Mouse (Mus musculus) midbrain, embryonic 14.5 days (tissue): ENCODE data around the gene Chadl. TPM values are rescaled to one million over a fixed set of nuclear protein-coding genes. Genes with fewer than 3 reads are reported as not detected.
A peak's percentile ranks its signal among the peaks of the same experiment; 100 is the strongest.

Experiments used
- ATAC-seq: fragments of 200-750 bp; cut with Nextera tagmentation; 2 replicates; pipeline ENCODE4 v1.8.0; 2017; ENCODE audit warnings: moderate number of reproducible peaks, moderate library complexity; ENCODE audit not compliant: low FRiP score, low TSS enrichment
- DNase-seq: peaks from one replicate; pipeline ENCODE4 v3.0.0-alpha.2; 2015
- H3K27ac ChIP-seq: fragments of 300-500 bp; sonication (generic); replicated peaks from 2 replicates; pipeline ENCODE4 v1.5.1; 2014; ENCODE audit warnings: mild to moderate bottlenecking, low read depth, low read length, moderate library complexity
- H3K27me3 ChIP-seq: fragments of 300-500 bp; sonication (generic); 2 replicates; pipeline ENCODE4 v1.6.1; 2014; ENCODE audit warnings: low read length, control low read depth, mixed read lengths; ENCODE audit not compliant: control insufficient read depth, insufficient read depth
- H3K36me3 ChIP-seq: fragments of 300-500 bp; sonication (generic); 2 replicates; pipeline ENCODE4 v1.6.1; 2014; ENCODE audit warnings: low read length, control low read depth; ENCODE audit not compliant: control insufficient read depth, insufficient read depth
- H3K4me1 ChIP-seq: fragments of 300-500 bp; sonication (generic); 2 replicates; pipeline ENCODE4 v1.6.1; 2014; ENCODE audit warnings: mild to moderate bottlenecking, antibody characterized with exemption, low read length, control low read depth; ENCODE audit not compliant: control insufficient read depth, insufficient read depth
- H3K4me2 ChIP-seq: fragments of 300-500 bp; sonication (generic); 2 replicates; pipeline ENCODE4 v1.6.1; 2014; ENCODE audit warnings: mild to moderate bottlenecking, low read length, moderate library complexity
- H3K4me3 ChIP-seq: fragments of 300-500 bp; sonication (generic); replicated peaks from 2 replicates; pipeline ENCODE4 v1.5.1; 2014; ENCODE audit warnings: low read depth, low read length
- H3K9ac ChIP-seq: fragments of 300-500 bp; sonication (generic); replicated peaks from 2 replicates; pipeline ENCODE4 v1.6.1; 2014; ENCODE audit warnings: mild to moderate bottlenecking, low read length, moderate library complexity
- H3K9me3 ChIP-seq: fragments of 300-500 bp; sonication (generic); 2 replicates; pipeline ENCODE4 v1.6.1; 2016; ENCODE audit warnings: low read length, control low read depth, mixed read lengths; ENCODE audit not compliant: control insufficient read depth
- WGBS: fragments of 180-500 bp; shearing (Covaris S2); extraction: QIAGEN DNeasy Blood & Tissue Kit; methylation state at CpG from one replicate; pipeline ENCODE4 v1.1.7; 2014; 5-methylcytosine and 5-hydroxymethylcytosine counted together
- polyA plus RNA-seq: library from polyadenylated mRNA; unstranded; fragments of >200 nt; fragmentation: Nextera tagmentation; extraction: Ambion mirVana; gene quantifications from 2 replicates; pipeline ENCODE4 v1.2.1, GENCODE M21; 2014

The Chadl gene
- polyA plus RNA-seq, 1 experiment from 2014 or later = 25.2 TPM

DNA sequence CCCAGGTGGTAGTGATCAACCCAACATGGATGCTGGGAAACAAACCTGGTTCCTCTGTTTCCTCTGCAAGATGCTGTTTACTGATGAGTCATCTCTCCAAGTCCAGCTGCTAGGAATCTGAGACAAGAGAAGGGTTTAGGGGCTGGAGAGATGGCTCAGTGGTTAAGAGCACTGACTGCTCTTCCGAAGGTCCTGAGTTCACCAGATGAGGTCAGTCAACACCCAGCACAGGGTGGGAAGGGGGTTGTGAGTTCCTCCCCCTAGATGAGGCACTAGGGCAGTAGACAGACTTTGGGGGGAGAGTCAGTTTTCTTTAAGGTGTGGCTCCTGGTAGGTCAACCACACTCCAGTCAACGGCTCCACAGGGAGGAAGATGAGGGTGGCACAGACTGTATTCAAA lies 35.4 kb downstream of the Chadl start:
- ATAC-seq (no peak), DNase-seq (no peak)
- Histone ChIP-seq H3K4me2 (no peak overlapping the region), H3K4me3 (no peak overlapping the region), H3K27me3 (no peaks in the 10 kb centered on the region), H3K4me1 (peaks cover 9% of the 10 kb centered on the region; the same call in 1 of the 2 replicates), H3K36me3 (no peaks in the 10 kb centered on the region), H3K9me3 (no peaks in the 10 kb centered on the region), H3K9ac (no peak overlapping the region), H3K27ac (no peak overlapping the region)
- WGBS = 86% methylated on average over 2 of the region's 2 CpGs

DNA sequence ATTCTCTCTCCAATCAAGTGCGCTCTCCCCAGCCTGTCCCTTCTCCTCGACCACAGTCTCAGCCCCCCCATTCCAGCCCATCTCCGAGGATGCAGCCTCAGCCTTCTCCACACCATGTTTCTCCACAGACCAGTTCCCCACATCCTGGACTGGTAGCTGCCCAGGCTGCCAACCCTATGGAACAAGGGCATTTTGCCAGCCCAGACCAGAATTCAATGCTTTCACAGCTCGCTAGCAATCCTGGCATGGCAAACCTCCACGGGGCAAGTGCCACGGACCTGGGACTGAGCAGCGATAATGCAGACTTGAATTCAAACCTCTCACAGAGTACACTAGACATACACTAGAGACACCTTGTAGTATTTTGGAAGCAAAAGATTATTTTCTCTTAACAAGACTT lies 46.5 kb downstream of the Chadl start:
- 89% methylated on average over 7 of the region's 7 CpGs for WGBS

DNA sequence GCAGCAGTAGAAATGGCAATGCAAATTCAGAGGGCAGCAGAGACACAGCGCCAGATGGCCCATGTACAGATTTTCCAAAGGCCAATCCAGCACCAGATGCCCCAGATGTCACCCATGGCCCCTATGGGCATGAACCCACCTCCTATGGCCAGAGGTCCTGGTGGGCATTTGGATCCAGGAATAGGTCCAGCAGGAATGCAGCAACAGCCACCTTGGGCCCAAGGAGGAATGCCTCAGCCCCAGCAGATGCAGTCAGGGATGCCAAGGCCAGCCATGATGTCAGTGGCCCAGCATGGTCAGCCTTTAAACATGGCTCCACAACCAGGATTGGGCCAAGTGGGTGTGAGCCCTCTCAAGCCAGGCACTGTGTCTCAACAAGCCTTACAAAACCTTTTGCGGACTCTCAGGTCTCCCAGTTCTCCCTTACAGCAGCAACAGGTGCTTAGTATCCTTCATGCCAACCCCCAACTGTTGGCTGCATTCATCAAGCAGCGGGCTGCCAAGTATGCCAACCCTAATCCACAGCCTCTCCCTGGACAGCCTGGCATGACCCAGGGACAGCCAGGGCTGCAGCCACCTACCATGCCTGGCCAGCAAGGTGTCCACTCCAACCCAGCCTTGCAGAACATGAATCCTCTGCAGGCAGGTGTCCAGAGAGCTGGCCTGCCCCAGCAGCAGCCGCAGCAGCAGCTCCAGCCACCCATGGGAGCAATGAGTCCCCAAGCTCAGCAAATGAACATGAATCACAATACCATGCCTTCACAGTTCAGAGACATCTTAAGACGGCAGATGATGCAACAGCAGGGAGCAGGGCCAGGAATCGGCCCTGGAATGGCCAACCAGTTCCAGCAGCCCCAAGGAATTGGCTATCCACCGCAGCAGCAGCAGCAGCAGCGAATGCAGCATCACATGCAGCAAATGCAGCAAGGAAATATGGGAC lies 47.3 kb downstream of the Chadl start:
- ATAC-seq (no peak), DNase-seq (no peak)
- WGBS = 94% methylated on average over 8 of the region's 8 CpGs
- H3K9ac ChIP-seq = no peak overlapping the region
- no peaks in the 10 kb centered on the region for H3K27me3 ChIP-seq
- no peak overlapping the region for H3K4me2 ChIP-seq
- H3K36me3 ChIP-seq = peaks cover 63% of the 10 kb centered on the region
- H3K27ac ChIP-seq = no peak overlapping the region
- H3K4me3 ChIP-seq = no peak overlapping the region
- H3K4me1 ChIP-seq = no peaks in the 10 kb centered on the region
- no peaks in the 10 kb centered on the region for H3K9me3 ChIP-seq

More for the DNA sequence above, 46.5 kb downstream of the Chadl start:
- DNase-seq (peak; percentile 6), ATAC-seq (no peak)
- no peak overlapping the region for H3K27ac ChIP-seq
- no peaks in the 10 kb centered on the region for H3K9me3 ChIP-seq
- H3K4me3 ChIP-seq = no peak overlapping the region
- H3K27me3 ChIP-seq = no peaks in the 10 kb centered on the region
- H3K4me1 ChIP-seq = no peaks in the 10 kb centered on the region
- H3K9ac ChIP-seq = no peak overlapping the region
- peaks cover 54% of the 10 kb centered on the region for H3K36me3 ChIP-seq
- no peak overlapping the region for H3K4me2 ChIP-seq

Other genes starting within 250 kb of the Chadl start
- 500 and 547 TPM in 2 replicates for gene Rbx1, start 231.0 kb downstream of the Chadl start, polyA plus RNA-seq
- gene Ep300, start 111.9 kb downstream of the Chadl start, polyA plus RNA-seq = 22.3 and 28.5 TPM in 2 replicates
- 25.4 and 29.0 TPM in 2 replicates for gene L3mbtl2, start 33.4 kb downstream of the Chadl start, polyA plus RNA-seq
- gene Zc3h7b, start 47.8 kb upstream of the Chadl start, polyA plus RNA-seq = 61.2 and 63.8 TPM in 2 replicates
- 118 and 119 TPM in 2 replicates for gene Rangap1, start 48.2 kb upstream of the Chadl start, polyA plus RNA-seq
- 12.9 and 19.6 TPM in 2 replicates for gene Tef, start 105.1 kb upstream of the Chadl start, polyA plus RNA-seq
- gene Tob2, start 161.5 kb upstream of the Chadl start, polyA plus RNA-seq = 11.7 and 14.4 TPM in 2 replicates
- 139 and 149 TPM in 2 replicates for gene Phf5a, start 174.6 kb upstream of the Chadl start, polyA plus RNA-seq
- gene Aco2, start 175.0 kb upstream of the Chadl start, polyA plus RNA-seq = 211 and 221 TPM in 2 replicates
- gene Polr3h, start 229.0 kb upstream of the Chadl start, polyA plus RNA-seq = 67.7 and 74.2 TPM in 2 replicates
- 167 and 188 TPM in 2 replicates for gene Csdc2, start 239.5 kb upstream of the Chadl start, polyA plus RNA-seq